Mouse (Mus musculus): Measurements from ENCODE around the gene Pfkm.

Gene Pfkm

GRCm38 (mm10) chr15:98140809-98141208 is 48.4 kb downstream of the Pfkm start:
- no peak for DNase-seq (ENCODE audit: low spot score)

- no peak for DNase-seq (ENCODE audit: low spot score)
Observed at GRCm38 (mm10) chr15:98142515-98142914, 50.1 kb downstream of the Pfkm start.

GRCm38 (mm10) chr15:98144861-98145507 is 52.6 kb downstream of the Pfkm start:
- peak; percentile 17 for DNase-seq (ENCODE audit: low spot score)

- DNase-seq (ENCODE audit: low spot score) = peak; percentile 85
Observed at GRCm38 (mm10) chr15:98145559-98146181, 53.3 kb downstream of the Pfkm start.

- no peak for DNase-seq (ENCODE audit: low spot score)
Observed at GRCm38 (mm10) chr15:98148356-98148755, 56.0 kb downstream of the Pfkm start.

- no peak for DNase-seq (ENCODE audit: low spot score)
Observed at GRCm38 (mm10) chr15:98149166-98149602, 56.8 kb downstream of the Pfkm start.

GRCm38 (mm10) chr15:98152916-98153315 is 60.5 kb downstream of the Pfkm start:
- no peak for DNase-seq (ENCODE audit: low spot score)

- DNase-seq (ENCODE audit: low spot score) = peak; percentile 51
Observed at GRCm38 (mm10) chr15:98153625-98154024, 61.2 kb downstream of the Pfkm start.

- DNase-seq (ENCODE audit: low spot score) = no peak
Observed at GRCm38 (mm10) chr15:98154146-98154545, 61.8 kb downstream of the Pfkm start.

GRCm38 (mm10) chr15:98154631-98155030 is 62.2 kb downstream of the Pfkm start:
- DNase-seq (ENCODE audit: low spot score) = no peak

GRCm38 (mm10) chr15:98155272-98155671 is 62.9 kb downstream of the Pfkm start:
- DNase-seq (ENCODE audit: low spot score) = no peak

GRCm38 (mm10) chr15:98155944-98156343 is 63.6 kb downstream of the Pfkm start:
- DNase-seq (ENCODE audit: low spot score) = no peak

- DNase-seq (ENCODE audit: low spot score) = no peak
Observed at GRCm38 (mm10) chr15:98157253-98157652, 64.9 kb downstream of the Pfkm start.

- no peak for DNase-seq (ENCODE audit: low spot score)
Observed at GRCm38 (mm10) chr15:98161026-98161805, 68.8 kb downstream of the Pfkm start.

GRCm38 (mm10) chr15:98162561-98162960 is 70.2 kb downstream of the Pfkm start:
- DNase-seq (ENCODE audit: low spot score) = no peak

- no peak for DNase-seq (ENCODE audit: low spot score)
Observed at GRCm38 (mm10) chr15:98165525-98165924, 73.1 kb downstream of the Pfkm start, which contains the start of gene Asb8. TSS of gene Asb8 (minus strand) at chr15:98165625.

GRCm38 (mm10) chr15:98166963-98167644 is 74.7 kb downstream of the Pfkm start, which contains the start of gene Ccdc184:
TSS of gene Ccdc184 (plus strand) at chr15:98167158.
- no peak for DNase-seq (ENCODE audit: low spot score)

- DNase-seq (ENCODE audit: low spot score) = peak; percentile 16
Observed at GRCm38 (mm10) chr15:98167645-98168621, 75.5 kb downstream of the Pfkm start.

- DNase-seq (ENCODE audit: low spot score) = no peak
Observed at GRCm38 (mm10) chr15:98168622-98169004, 76.2 kb downstream of the Pfkm start.

GRCm38 (mm10) chr15:98170365-98170764 is 78.0 kb downstream of the Pfkm start:
- DNase-seq (ENCODE audit: low spot score) = no peak

GRCm38 (mm10) chr15:98170917-98171316 is 78.5 kb downstream of the Pfkm start:
- no peak for DNase-seq (ENCODE audit: low spot score)
